Mouse (Mus musculus) testis, adult 10 weeks (tissue): ENCODE measurements around the gene Cfap73. TPM values are rescaled to one million over a fixed set of nuclear protein-coding genes. Genes with fewer than 3 reads are reported as not detected.

ENCODE experiments used
- polyA plus RNA-seq: library from polyadenylated mRNA; stranded (reverse); fragments of 350-450 nt; fragmentation: Illumina TruSeq; extraction: RNeasy Lipid Tissue Mini Kit (QIAGEN cat#74804); gene quantifications from one replicate; pipeline ENCODE4 v1.2.3, GENCODE M21; 2014; ENCODE audit warnings: low read depth, low replicate concordance

Gene Cfap73
- not detected for polyA plus RNA-seq

DNA sequence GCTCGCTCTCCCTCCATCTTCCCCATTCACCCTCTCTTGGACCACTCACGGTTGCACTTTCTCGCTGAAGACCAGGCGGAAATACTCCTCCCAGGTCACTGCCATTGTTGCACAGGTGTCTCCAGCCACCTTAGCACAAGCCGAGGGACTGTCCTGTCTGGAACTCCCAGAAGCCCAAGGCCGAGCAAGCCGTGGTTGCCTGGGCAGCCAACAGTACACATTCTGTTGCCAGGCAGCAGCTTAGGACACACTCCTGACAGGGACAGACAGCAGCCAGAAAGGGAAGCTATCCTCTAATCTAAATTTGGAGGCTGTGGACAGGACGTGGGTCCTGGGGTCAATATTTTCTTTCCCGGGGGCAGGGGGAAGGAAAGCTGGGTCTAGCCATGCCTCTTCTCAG is at the start of gene Cfap73:
Gene Cfap73, minus strand, starts transcription at position 105 of the 400 bp plus-strand sequence.

DNA sequence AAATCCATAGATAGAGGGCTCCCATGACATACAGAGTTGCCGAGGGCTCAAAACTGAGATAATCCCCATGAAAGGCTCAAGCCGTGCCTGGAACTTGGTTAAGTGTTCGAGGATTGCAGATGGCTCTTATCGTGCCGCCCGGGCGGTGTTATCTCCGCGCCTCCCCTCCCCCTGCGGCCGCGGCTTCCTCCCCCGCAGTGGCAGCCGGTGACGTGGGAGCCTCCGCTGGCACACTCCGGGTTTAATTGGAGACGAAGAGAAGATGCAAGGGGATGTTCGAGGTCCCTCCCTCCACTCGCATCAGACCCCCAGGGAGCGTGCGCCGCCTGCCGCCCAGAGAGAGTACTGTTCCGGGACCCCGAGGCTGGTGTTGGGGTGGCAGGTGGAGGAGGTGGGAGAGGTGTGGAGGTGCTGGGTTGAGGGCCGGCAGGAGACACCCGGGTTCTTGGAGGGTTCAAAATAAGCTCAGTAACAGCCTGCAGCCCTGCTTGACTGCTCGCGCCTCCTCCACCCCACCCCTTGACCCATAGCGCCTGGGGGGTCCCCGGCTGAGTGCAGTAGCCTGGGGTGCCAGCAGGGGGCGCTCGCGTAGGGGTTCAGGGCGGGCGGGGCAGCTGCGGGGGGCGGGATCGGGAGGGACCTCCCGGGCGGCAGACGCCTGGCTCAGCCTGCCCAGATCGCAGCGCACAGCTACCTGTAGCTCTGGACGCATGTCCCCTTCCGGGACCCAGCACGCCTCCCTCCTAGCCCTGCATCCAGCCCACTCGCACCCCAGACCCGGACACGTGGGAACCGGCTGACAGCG is 14.7 kb upstream of the Cfap73 start, which contains the start of gene Rasal1:
Gene Rasal1, plus strand, starts transcription at position 244 of the 805 bp plus-strand sequence.

GRCm38 (mm10) chr5:120612442-120612821 is 21.6 kb downstream of the Cfap73 start, which contains the start of the genes Rita1 and Ddx54:
Gene Rita1, minus strand, starts transcription at chr5:120612589.
Gene Ddx54, plus strand, starts transcription at chr5:120612739.

GRCm38 (mm10) chr5:120588569-120589094 is 45.4 kb downstream of the Cfap73 start, which contains the start of the genes Tpcn1 and Iqcd:
Gene Tpcn1, minus strand, starts transcription at chr5:120588673.
Gene Iqcd, plus strand, starts transcription at chr5:120589016.

Other genes with a start within 250 kb of the Cfap73 start
- gene Lhx5, start 202.5 kb downstream of the Cfap73 start, polyA plus RNA-seq: not detected
- gene Sdsl, start 161.4 kb downstream of the Cfap73 start, polyA plus RNA-seq: not detected
- gene Sds, start 157.7 kb downstream of the Cfap73 start, polyA plus RNA-seq: not detected
- gene Plbd2, start 130.6 kb downstream of the Cfap73 start, polyA plus RNA-seq: 2.3 TPM
- not detected for gene Slc8b1, start 123.1 kb downstream of the Cfap73 start, polyA plus RNA-seq
- 1.5 TPM for gene Tpcn1, start 45.6 kb downstream of the Cfap73 start, polyA plus RNA-seq
- 6.5 TPM for gene Iqcd, start 45.2 kb downstream of the Cfap73 start, polyA plus RNA-seq
- not detected for gene Rita1, start 21.6 kb downstream of the Cfap73 start, polyA plus RNA-seq
- gene Ddx54, start 21.5 kb downstream of the Cfap73 start, polyA plus RNA-seq: 0.50 TPM
- 0.20 TPM for gene Rasal1, start 14.6 kb upstream of the Cfap73 start, polyA plus RNA-seq
- gene Dtx1, start 77.7 kb upstream of the Cfap73 start, polyA plus RNA-seq: 1.8 TPM
- 0.43 TPM for gene Oas2, start 115.6 kb upstream of the Cfap73 start, polyA plus RNA-seq
- gene Oas3, start 143.4 kb upstream of the Cfap73 start, polyA plus RNA-seq: not detected
- gene Oas1e, start 161.3 kb upstream of the Cfap73 start, polyA plus RNA-seq: not detected
- 0.08 TPM for gene Oas1c, start 178.3 kb upstream of the Cfap73 start, polyA plus RNA-seq
- not detected for gene Oas1f, start 213.1 kb upstream of the Cfap73 start, polyA plus RNA-seq
- gene Oas1h, start 227.2 kb upstream of the Cfap73 start, polyA plus RNA-seq: not detected